Mouse (Mus musculus) limb, embryonic 11.5 days (tissue): ENCODE results near the gene Olfr27. TPM values are rescaled to one million over a fixed set of nuclear protein-coding genes. Genes with fewer than 3 reads are reported as not detected.

ENCODE experiments used
- ATAC-seq: fragments of 200-750 bp; cut with Nextera tagmentation; 2 replicates; pipeline ENCODE4 v1.8.0; 2017; ENCODE audit warnings: low read depth; ENCODE audit not compliant: insufficient number of reproducible peaks, low FRiP score, low TSS enrichment
- DNase-seq: peaks from one replicate; pipeline ENCODE4 v3.0.0-alpha.2; 2015; ENCODE audit warnings: low spot score
- H3K27ac ChIP-seq: fragments of 300-500 bp; sonication (generic); replicated peaks from 2 replicates; pipeline ENCODE4 v1.5.1; 2014; ENCODE audit warnings: low read depth, mild to moderate bottlenecking, low read length
- H3K27me3 ChIP-seq: fragments of 300-500 bp; sonication (generic); 2 replicates; pipeline ENCODE4 v1.6.1; 2014; ENCODE audit warnings: mild to moderate bottlenecking, low read length, mixed read lengths; ENCODE audit not compliant: control insufficient read depth, insufficient read depth
- H3K36me3 ChIP-seq: fragments of 300-500 bp; sonication (generic); 2 replicates; pipeline ENCODE4 v1.6.1; 2014; ENCODE audit warnings: mild to moderate bottlenecking, low read length, moderate library complexity, mixed read lengths; ENCODE audit not compliant: control insufficient read depth, insufficient read depth
- H3K4me1 ChIP-seq: fragments of 300-500 bp; sonication (generic); 2 replicates; pipeline ENCODE4 v1.6.1; 2014; ENCODE audit warnings: low read length, mixed read lengths; ENCODE audit not compliant: control insufficient read depth, insufficient read depth
- H3K4me2 ChIP-seq: fragments of 300-500 bp; sonication (generic); 2 replicates; pipeline ENCODE4 v1.6.1; 2014; ENCODE audit warnings: low read depth, mild to moderate bottlenecking, moderate library complexity; ENCODE audit not compliant: severe bottlenecking
- H3K4me3 ChIP-seq: fragments of 300-500 bp; sonication (generic); 2 replicates; pipeline ENCODE4 v1.5.1; 2014; ENCODE audit warnings: low read depth, low read length
- H3K9ac ChIP-seq: fragments of 300-500 bp; sonication (generic); 2 replicates; pipeline ENCODE4 v1.6.1; 2014; ENCODE audit warnings: mild to moderate bottlenecking, low read length
- H3K9me3 ChIP-seq: fragments of 300-500 bp; sonication (generic); 2 replicates; pipeline ENCODE4 v1.6.1; 2016; ENCODE audit warnings: low read length; ENCODE audit not compliant: control insufficient read depth
- WGBS: fragments of 180-500 bp; shearing (Covaris S2); extraction: QIAGEN DNeasy Blood & Tissue Kit; methylation state at CpG from one replicate; pipeline ENCODE4 v1.1.7; 2014; 5-methylcytosine and 5-hydroxymethylcytosine counted together
- polyA plus RNA-seq: library from polyadenylated mRNA; unstranded; fragments of >200 nt; fragmentation: Nextera tagmentation; extraction: Ambion mirVana; gene quantifications from 2 replicates; pipeline ENCODE4 v1.2.1, GENCODE M21; 2014

The Olfr27 gene
- not detected in 2 replicates for polyA plus RNA-seq

DNA sequence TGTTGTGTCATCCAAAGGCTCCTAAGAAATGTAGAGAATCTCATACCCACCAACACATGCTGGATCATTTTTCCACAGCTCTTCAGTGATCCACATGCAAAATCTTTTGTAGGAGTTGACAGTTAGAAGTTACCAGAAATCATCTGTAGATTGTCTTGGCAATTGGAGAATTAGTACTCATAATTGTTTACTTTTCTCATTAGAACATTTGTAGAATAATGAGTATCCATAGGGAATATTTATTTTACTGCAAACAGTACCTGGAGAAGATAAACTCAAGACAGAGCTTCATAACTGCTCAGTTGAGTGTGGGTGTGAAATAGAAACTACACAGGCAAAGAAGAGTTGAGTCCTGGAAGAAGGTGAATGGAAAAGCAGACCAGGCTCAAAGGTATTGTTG is at the start of gene Olfr27:
Gene Olfr27, plus strand, starts transcription at position 301 of the 400 bp plus-strand sequence.
- Histone ChIP-seq H3K9me3 (no peaks in the 10 kb centered on the region), H3K27me3 (no peaks in the 10 kb centered on the region), H3K4me1 (no peaks in the 10 kb centered on the region), H3K9ac (no peak within 1 kb of the TSS), H3K4me3 (no peak within 1 kb of the TSS), H3K36me3 (no peaks in the 10 kb centered on the region), H3K4me2 (no peak within 1 kb of the TSS), H3K27ac (no peak within 1 kb of the TSS)
- DNase-seq: no peak
- ATAC-seq: no peak

DNA sequence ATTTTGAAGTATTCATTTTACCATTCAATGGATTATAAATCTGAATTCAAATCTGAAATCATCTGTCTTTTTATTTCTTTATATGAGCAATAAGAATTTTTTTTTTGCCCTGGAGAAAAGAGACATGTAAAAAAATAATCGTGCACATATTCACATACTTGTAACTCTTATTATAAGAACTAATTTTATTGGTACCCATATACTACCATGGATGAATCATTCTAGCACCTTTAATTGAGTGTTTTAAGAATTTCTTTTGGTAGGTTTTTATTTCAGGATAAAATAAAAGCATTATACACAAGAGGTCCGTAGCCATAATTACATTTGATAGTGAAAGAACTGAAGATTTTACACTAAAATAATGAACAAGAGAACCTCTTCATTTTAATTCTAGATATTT is 49.1 kb upstream of the Olfr27 start, which contains the start of gene Olfr938:
Gene Olfr938, minus strand, starts transcription at position 101 of the 400 bp plus-strand sequence.
- no peak within 1 kb of the TSS for H3K9ac ChIP-seq
- no peaks in the 10 kb centered on the region for H3K4me1 ChIP-seq
- H3K4me2 ChIP-seq: no peak within 1 kb of the TSS
- H3K36me3 ChIP-seq: no peaks in the 10 kb centered on the region
- DNase-seq: no peak
- no peaks in the 10 kb centered on the region for H3K27me3 ChIP-seq
- WGBS: 83% methylated on average over 2 of the region's 2 CpGs
- no peaks in the 10 kb centered on the region for H3K9me3 ChIP-seq
- no peak for ATAC-seq
- H3K4me3 ChIP-seq: no peak within 1 kb of the TSS
- no peak within 1 kb of the TSS for H3K27ac ChIP-seq

DNA sequence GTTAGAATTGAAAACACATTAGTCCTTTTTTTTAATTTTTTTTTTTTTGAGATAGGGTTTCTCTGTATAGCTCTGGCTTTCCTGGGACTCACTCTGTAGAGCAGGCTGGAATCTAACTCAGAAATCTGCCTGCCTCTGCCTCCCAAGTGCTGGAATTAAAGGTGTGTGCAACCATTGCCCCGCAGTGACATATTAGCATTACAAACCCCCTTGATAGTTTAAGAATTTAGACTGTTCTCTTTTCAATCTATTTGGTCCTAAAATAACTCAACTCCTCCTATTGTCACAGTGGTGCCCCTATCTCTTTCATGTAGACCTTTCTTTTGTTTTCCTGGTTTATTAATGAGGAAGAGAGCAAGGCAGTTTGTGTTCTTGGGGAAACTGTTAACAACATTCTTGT is 605 bp upstream of the Olfr27 start:
- Histone ChIP-seq H3K4me3 (no peak overlapping the region), H3K4me1 (no peaks in the 10 kb centered on the region), H3K27ac (no peak overlapping the region), H3K36me3 (no peaks in the 10 kb centered on the region), H3K9ac (no peak overlapping the region), H3K9me3 (no peaks in the 10 kb centered on the region), H3K27me3 (no peaks in the 10 kb centered on the region), H3K4me2 (no peak overlapping the region)
- no peak for ATAC-seq
- WGBS: 82% methylated on average over 1 of the region's 1 CpGs
- DNase-seq: no peak

DNA sequence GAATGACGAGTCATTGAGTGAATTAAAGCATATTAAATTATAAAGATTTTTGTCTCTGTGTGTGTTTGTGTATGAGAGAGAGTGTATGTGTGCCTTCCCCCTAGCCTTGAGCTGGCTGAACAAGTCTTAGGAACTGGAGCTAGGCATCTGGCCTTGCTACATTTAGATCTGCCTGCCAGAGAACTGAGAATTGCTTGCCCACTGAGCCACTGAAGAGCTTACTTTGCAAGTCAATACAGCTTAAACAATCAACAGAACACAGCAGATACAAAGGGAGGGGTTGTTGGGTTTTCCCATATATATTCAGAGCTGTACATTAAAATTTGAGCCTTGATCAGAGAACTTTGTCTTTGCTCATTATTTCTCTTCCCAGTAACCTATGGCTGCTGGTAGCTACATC is 24.5 kb downstream of the Olfr27 start:
- WGBS: 64% methylated on average over 1 of the region's 1 CpGs
- ATAC-seq (no peak), DNase-seq (no peak)
- no peak overlapping the region for H3K9ac ChIP-seq
- H3K36me3 ChIP-seq: no peaks in the 10 kb centered on the region
- H3K4me3 ChIP-seq: no peak overlapping the region
- H3K27me3 ChIP-seq: no peaks in the 10 kb centered on the region
- no peaks in the 10 kb centered on the region for H3K9me3 ChIP-seq
- no peaks in the 10 kb centered on the region for H3K4me1 ChIP-seq
- no peak overlapping the region for H3K4me2 ChIP-seq
- H3K27ac ChIP-seq: no peak overlapping the region

DNA sequence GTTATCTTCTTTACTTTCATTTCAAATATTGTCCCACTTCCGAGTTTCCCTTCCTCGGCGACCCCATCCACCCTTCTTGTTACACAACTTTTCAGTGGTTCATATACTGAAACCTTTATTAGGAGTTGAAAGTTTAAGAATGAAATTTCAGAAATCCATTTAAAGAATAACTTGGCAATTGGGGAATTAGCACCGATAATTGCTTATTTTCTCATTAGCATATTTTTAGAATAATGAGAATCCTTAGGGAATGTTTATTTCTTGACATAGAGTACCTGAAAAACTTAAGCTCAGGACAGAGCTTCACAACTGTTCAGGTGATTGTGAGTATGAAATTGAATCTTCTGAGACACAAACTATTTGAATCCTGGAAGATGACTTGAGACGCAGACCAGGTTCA is 38.1 kb downstream of the Olfr27 start, which contains the start of gene Olfr943:
Gene Olfr943, plus strand, starts transcription at position 301 of the 400 bp plus-strand sequence.
- ATAC-seq: no peak
- H3K9ac ChIP-seq: no peak within 1 kb of the TSS

More for the DNA sequence above, 38.1 kb downstream of the Olfr27 start, which contains the start of gene Olfr943:
- Histone ChIP-seq H3K4me2 (no peak within 1 kb of the TSS), H3K9me3 (no peaks in the 10 kb centered on the region), H3K27ac (no peak within 1 kb of the TSS), H3K27me3 (no peaks in the 10 kb centered on the region), H3K4me3 (no peak within 1 kb of the TSS), H3K4me1 (no peaks in the 10 kb centered on the region), H3K36me3 (no peaks in the 10 kb centered on the region)
- no peak for DNase-seq
- 88% methylated on average over 5 of the region's 5 CpGs for WGBS

Other genes starting within 250 kb of the Olfr27 start
- not detected in 2 replicates for gene Olfr930, start 198.3 kb upstream of the Olfr27 start, polyA plus RNA-seq
- gene Olfr933, start 155.8 kb upstream of the Olfr27 start, polyA plus RNA-seq: not detected in 2 replicates
- gene Olfr934, start 139.8 kb upstream of the Olfr27 start, polyA plus RNA-seq: not detected in 2 replicates
- not detected in 2 replicates for gene Olfr935, start 128.4 kb upstream of the Olfr27 start, polyA plus RNA-seq
- gene Olfr146, start 104.8 kb upstream of the Olfr27 start, polyA plus RNA-seq: not detected in 2 replicates
- not detected in 2 replicates for gene Olfr937, start 63.2 kb upstream of the Olfr27 start, polyA plus RNA-seq
- gene Olfr938, start 49.2 kb upstream of the Olfr27 start, polyA plus RNA-seq: not detected in 2 replicates
- gene Olfr943, start 38.2 kb downstream of the Olfr27 start, polyA plus RNA-seq: not detected in 2 replicates
- not detected in 2 replicates for gene Olfr944, start 73.8 kb downstream of the Olfr27 start, polyA plus RNA-seq
- gene Olfr1537, start 121.9 kb downstream of the Olfr27 start, polyA plus RNA-seq: not detected in 2 replicates
- not detected in 2 replicates for gene Olfr945, start 148.7 kb downstream of the Olfr27 start, polyA plus RNA-seq
- gene Olfr948, start 197.9 kb downstream of the Olfr27 start, polyA plus RNA-seq: not detected in 2 replicates